Mouse (Mus musculus): ENCODE data around the gene Fbxw5.

DNA sequence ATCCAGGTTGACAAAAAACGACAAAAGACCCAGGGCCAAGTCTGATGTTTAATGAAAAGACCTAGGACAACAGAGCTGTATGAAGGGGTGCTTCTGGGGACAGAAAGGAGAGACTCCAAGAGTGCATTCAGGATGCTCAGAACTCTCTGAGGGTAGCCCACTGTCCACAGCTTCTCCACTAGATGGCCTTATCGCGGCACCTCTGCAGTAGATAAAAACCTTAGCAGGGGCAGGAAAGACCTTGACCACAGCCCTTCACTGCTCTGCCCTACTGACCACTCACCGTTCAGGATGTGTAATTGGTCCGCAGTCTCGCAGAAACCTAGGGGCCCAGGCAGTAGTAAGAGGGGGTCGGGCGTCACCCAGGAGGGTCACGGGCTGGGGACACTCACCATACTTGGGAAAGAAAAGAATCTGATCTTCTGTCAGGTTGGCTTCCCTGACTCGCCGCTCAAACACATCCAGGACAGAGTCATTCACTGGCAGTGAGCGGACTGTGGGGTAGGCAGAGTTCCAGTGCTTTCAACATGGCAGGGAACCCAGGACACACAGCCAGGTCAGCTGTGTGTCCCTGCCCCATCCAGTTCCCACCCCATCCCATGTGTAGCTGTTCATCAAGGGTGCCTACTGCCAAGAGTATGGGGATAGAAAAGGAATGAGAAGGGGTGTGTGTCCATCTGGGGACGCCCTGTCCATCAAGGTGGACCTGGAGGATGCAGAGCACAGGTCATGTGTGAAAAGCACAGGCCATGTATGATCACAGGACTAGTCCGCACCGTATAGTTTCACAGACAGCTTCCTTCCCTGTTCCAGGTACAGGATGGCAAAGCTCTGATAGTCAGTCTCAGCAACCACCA is 1.7 kb upstream of the Fbxw5 start:
- TF ChIP-seq CTCF (IDR thresholded peaks at IDR 0.05; ENCODE audit: insufficient read depth, low read depth, low read length) (no peak), POLR2A (IDR thresholded peaks at IDR 0.05; ENCODE audit: insufficient read depth, low read depth, low read length) (no peak)

All from olfactory bulb, adult 2 months (tissue).